Mouse (Mus musculus): ENCODE measurements at regions not wholly inside any gene's neighbourhood (a gene's known extent, or its start where the extent isn't known, plus 50 kb on each side); places are given as distances from the start of the nearest gene placed in this dataset.

DNA sequence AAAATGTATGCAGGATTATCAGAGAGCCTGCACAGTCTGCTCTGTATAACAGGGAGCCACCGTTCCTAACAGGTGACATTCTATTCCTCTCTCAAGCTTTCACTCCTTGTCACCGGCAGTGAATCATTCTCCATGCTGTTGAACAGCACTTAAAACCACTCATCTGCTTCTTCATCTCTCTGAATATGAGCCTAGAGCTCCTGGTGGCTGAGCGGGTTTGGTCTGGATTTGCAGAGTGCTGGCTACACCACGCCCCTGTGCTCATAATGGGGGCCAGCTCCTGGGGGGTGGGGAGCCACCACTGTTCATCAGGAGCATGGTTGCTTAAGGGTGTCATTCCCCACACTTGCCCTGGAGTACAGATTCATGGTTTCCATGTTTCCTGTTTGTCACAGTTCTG lies 207.0 kb downstream of the Rap2a start:
- TF ChIP-seq ZNF384 (IDR thresholded peaks at IDR 0.05; ENCODE audit: low read depth, low read length) (no peak), CHD2 (IDR thresholded peaks at IDR 0.05; ENCODE audit: low read depth, low read length) (no peak), ZC3H11A (IDR thresholded peaks at IDR 0.05; ENCODE audit: borderline replicate concordance, low read depth, low read length) (no peak), HCFC1 (IDR thresholded peaks at IDR 0.05; ENCODE audit: borderline replicate concordance, insufficient read depth, low read length) (no peak), MAFK (IDR thresholded peaks at IDR 0.05; ENCODE audit: insufficient read depth, low read depth, low read length) (no peak)
